Mouse (Mus musculus): Measurements from ENCODE around the gene Bloc1s3. TPM values are rescaled to one million over a fixed set of nuclear protein-coding genes. Genes with fewer than 3 reads are reported as not detected.

The Bloc1s3 gene
- polyA plus RNA-seq, 1 experiment, result 24.9 TPM

DNA sequence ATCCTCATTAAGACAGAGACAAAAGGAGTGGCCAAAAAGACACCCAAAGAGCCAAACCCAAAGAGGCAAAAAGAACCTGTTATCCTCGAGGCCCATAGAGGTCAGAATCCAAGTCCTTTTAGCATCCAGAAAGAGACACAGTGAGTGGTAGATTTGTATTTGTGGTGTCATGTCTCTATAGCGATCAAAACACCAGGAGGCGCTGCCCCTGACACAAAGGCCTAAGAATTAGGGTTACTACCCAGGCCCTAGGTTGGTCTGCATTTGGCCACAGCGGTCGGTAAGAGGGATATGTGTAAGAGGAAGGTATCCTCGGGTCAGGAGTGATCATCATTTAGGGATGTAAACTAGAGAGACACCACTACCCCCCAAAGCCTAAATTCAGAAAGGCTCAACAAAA lies 1.8 kb downstream of the Bloc1s3 start:
- no peaks in the 10 kb centered on the region for H3K27me3 ChIP-seq (ENCODE audit: control insufficient read depth, insufficient read depth, low read length)
- TF ChIP-seq POLR2A (IDR thresholded peaks at IDR 0.05; ENCODE audit: low read depth, low read length) (no peak), CTCF (IDR thresholded peaks at IDR 0.05; ENCODE audit: extremely low read depth, insufficient read length, insufficient replicate concordance, low read depth, low read length) (no peak)
- H3K36me3 ChIP-seq (ENCODE audit: control insufficient read depth, insufficient read depth, low read length), result no peaks in the 10 kb centered on the region
- H3K4me3 ChIP-seq (ENCODE audit: low read depth, low read length), result no peak overlapping the region
- no peak overlapping the region for H3K27ac ChIP-seq (ENCODE audit: insufficient read depth, low read depth, low read length)
- peaks cover 16% of the 10 kb centered on the region for H3K4me1 ChIP-seq (ENCODE audit: control insufficient read depth, insufficient read depth, insufficient read length, low read length)
- 68% methylated on average over 6 of the region's 6 CpGs for WGBS

- 22% methylated on average over 5 of the region's 5 CpGs for WGBS
- TF ChIP-seq CTCF (IDR thresholded peaks at IDR 0.05; ENCODE audit: extremely low read depth, insufficient read length, insufficient replicate concordance, low read depth, low read length) (peak; percentile 78; the same call in 1 of the 2 replicates), POLR2A (IDR thresholded peaks at IDR 0.05; ENCODE audit: low read depth, low read length) (no peak)
- Histone ChIP-seq H3K4me1 (ENCODE audit: control insufficient read depth, insufficient read depth, insufficient read length, low read length) (peaks cover 10% of the 10 kb centered on the region), H3K27me3 (ENCODE audit: control insufficient read depth, insufficient read depth, low read length) (no peaks in the 10 kb centered on the region), H3K4me3 (ENCODE audit: low read depth, low read length) (no peak overlapping the region), H3K27ac (ENCODE audit: insufficient read depth, low read depth, low read length) (no peak overlapping the region), H3K36me3 (ENCODE audit: control insufficient read depth, insufficient read depth, low read length) (no peaks in the 10 kb centered on the region)
These were observed 4.6 kb downstream of the Bloc1s3 start for GRCm38 (mm10) chr7:19503481-19504068.

- H3K27me3 ChIP-seq (ENCODE audit: control insufficient read depth, insufficient read depth, low read length), result no peaks in the 10 kb centered on the region
- H3K4me3 ChIP-seq (ENCODE audit: low read depth, low read length), result no peak overlapping the region
- no peak for TF ChIP-seq POLR2A (IDR thresholded peaks at IDR 0.05; ENCODE audit: low read depth, low read length)
- TF ChIP-seq CTCF (IDR thresholded peaks at IDR 0.05; ENCODE audit: extremely low read depth, insufficient read length, insufficient replicate concordance, low read depth, low read length), result no peak
- no peaks in the 10 kb centered on the region for H3K36me3 ChIP-seq (ENCODE audit: control insufficient read depth, insufficient read depth, low read length)
- peak overlapping the region; percentile 25; the same call in 1 of the 2 replicates for H3K27ac ChIP-seq (ENCODE audit: insufficient read depth, low read depth, low read length)
- WGBS, result 79% methylated on average over 4 of the region's 4 CpGs
- H3K4me1 ChIP-seq (ENCODE audit: control insufficient read depth, insufficient read depth, insufficient read length, low read length), result peaks cover 2% of the 10 kb centered on the region; the same call in 1 of the 2 replicates
These were observed 6.5 kb downstream of the Bloc1s3 start for GRCm38 (mm10) chr7:19501658-19502057.

GRCm38 (mm10) chr7:19500420-19501363 lies 7.5 kb downstream of the Bloc1s3 start:
- H3K4me1 ChIP-seq (ENCODE audit: control insufficient read depth, insufficient read depth, insufficient read length, low read length), result peaks cover 2% of the 10 kb centered on the region; the same call in 1 of the 2 replicates
- WGBS, result 59% methylated on average over 12 of the region's 12 CpGs
- no peak overlapping the region for H3K4me3 ChIP-seq (ENCODE audit: low read depth, low read length)
- no peak for TF ChIP-seq POLR2A (IDR thresholded peaks at IDR 0.05; ENCODE audit: low read depth, low read length)
- TF ChIP-seq CTCF (IDR thresholded peaks at IDR 0.05; ENCODE audit: extremely low read depth, insufficient read length, insufficient replicate concordance, low read depth, low read length), result no peak
- H3K27me3 ChIP-seq (ENCODE audit: control insufficient read depth, insufficient read depth, low read length), result no peaks in the 10 kb centered on the region
- no peaks in the 10 kb centered on the region for H3K36me3 ChIP-seq (ENCODE audit: control insufficient read depth, insufficient read depth, low read length)
- H3K27ac ChIP-seq (ENCODE audit: insufficient read depth, low read depth, low read length), result peak overlapping the region; percentile 10; the same call in 1 of the 2 replicates

DNA sequence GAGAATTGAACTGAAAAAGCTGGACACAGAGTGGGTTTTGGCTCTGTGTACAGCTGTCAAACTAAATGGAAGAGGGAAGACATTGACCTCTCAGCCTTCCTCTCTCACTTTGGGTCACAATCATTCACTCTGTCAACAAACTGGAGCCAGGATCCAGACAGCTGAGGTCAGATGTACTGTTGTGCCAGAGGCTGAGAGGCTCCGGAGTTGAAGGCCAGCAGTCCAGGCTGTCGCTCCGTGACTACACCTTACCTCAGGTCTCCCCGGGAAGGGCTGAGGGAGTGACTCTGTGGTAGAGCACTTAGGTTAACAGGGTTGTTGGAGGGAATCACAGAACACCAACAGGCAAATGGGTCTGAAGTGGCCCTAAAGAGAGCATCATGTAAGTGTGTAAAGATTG lies 9.8 kb downstream of the Bloc1s3 start:
- no peak for TF ChIP-seq POLR2A (IDR thresholded peaks at IDR 0.05; ENCODE audit: low read depth, low read length)
- TF ChIP-seq CTCF (IDR thresholded peaks at IDR 0.05; ENCODE audit: extremely low read depth, insufficient read length, insufficient replicate concordance, low read depth, low read length), result no peak
- Histone ChIP-seq H3K27ac (ENCODE audit: insufficient read depth, low read depth, low read length) (0 out of 2 replicates have a peak overlapping the region, but pooled peaks have one; percentile 25), H3K4me1 (ENCODE audit: control insufficient read depth, insufficient read depth, insufficient read length, low read length) (peaks cover 4% of the 10 kb centered on the region), H3K4me3 (ENCODE audit: low read depth, low read length) (no peak overlapping the region), H3K27me3 (ENCODE audit: control insufficient read depth, insufficient read depth, low read length) (0 out of 2 replicates have a peak, but pooled peaks cover 3% of the 10 kb centered on the region), H3K36me3 (ENCODE audit: control insufficient read depth, insufficient read depth, low read length) (no peaks in the 10 kb centered on the region)
- WGBS, result 50% methylated on average over 4 of the region's 4 CpGs

GRCm38 (mm10) chr7:19496214-19496555 lies 12.0 kb downstream of the Bloc1s3 start:
- Histone ChIP-seq H3K27me3 (ENCODE audit: control insufficient read depth, insufficient read depth, low read length) (0 out of 2 replicates have a peak, but pooled peaks cover 5% of the 10 kb centered on the region), H3K36me3 (ENCODE audit: control insufficient read depth, insufficient read depth, low read length) (no peaks in the 10 kb centered on the region), H3K27ac (ENCODE audit: insufficient read depth, low read depth, low read length) (peak overlapping the region; percentile 45), H3K4me1 (ENCODE audit: control insufficient read depth, insufficient read depth, insufficient read length, low read length) (peaks cover 10% of the 10 kb centered on the region), H3K4me3 (ENCODE audit: low read depth, low read length) (no peak overlapping the region)
- TF ChIP-seq POLR2A (IDR thresholded peaks at IDR 0.05; ENCODE audit: low read depth, low read length), result no peak
- no peak for TF ChIP-seq CTCF (IDR thresholded peaks at IDR 0.05; ENCODE audit: extremely low read depth, insufficient read length, insufficient replicate concordance, low read depth, low read length)
- WGBS, result 72% methylated on average over 5 of the region's 5 CpGs

Data from small intestine, adult 2 months (tissue).